Mouse (Mus musculus) neutrophil, adult 5-6 weeks (primary cell): ENCODE results near the gene Elmod2. TPM values are rescaled to one million over a fixed set of nuclear protein-coding genes. Genes with fewer than 3 reads are reported as not detected.
"Not testable (repeated sequence)": the region's sequence is repeated elsewhere in the genome, so short reads cannot be mapped to it uniquely, and the experiment has no call there.

ENCODE experiments used
- ATAC-seq: fragments of 151-379, 151-347 bp; 2 replicates; pipeline ENCODE4 v1.8.0; 2017; ENCODE audit warnings: mild to moderate bottlenecking, moderate TSS enrichment; ENCODE audit not compliant: insufficient number of reproducible peaks, poor library complexity, low FRiP score, severe bottlenecking; ENCODE audit errors: extremely low read depth
- total RNA-seq: library from RNA; stranded (forward); fragments of 200-1000 nt; gene quantifications from 2 replicates; pipeline ENCODE4 v1.2.3, GENCODE M21; 2017

Gene Elmod2
- 36.1 and 36.2 TPM in 2 replicates for total RNA-seq

- ATAC-seq = peak; percentile 100
Measured at GRCm38 (mm10) chr8:83331899-83332697, at the start of gene Elmod2. Gene Elmod2, minus strand, starts transcription at chr8:83332486.

GRCm38 (mm10) chr8:83381016-83381415 lies 48.7 kb upstream of the Elmod2 start:
- ATAC-seq = no peak

- no peak for ATAC-seq
Measured at GRCm38 (mm10) chr8:83380141-83380540, 47.9 kb upstream of the Elmod2 start.

GRCm38 (mm10) chr8:83377231-83377630 lies 44.9 kb upstream of the Elmod2 start:
- ATAC-seq = no peak

- no peak for ATAC-seq
Measured at GRCm38 (mm10) chr8:83363156-83363769, 31.0 kb upstream of the Elmod2 start.

GRCm38 (mm10) chr8:83351315-83351714 lies 19.0 kb upstream of the Elmod2 start:
- ATAC-seq = no peak

GRCm38 (mm10) chr8:83348263-83348662 lies 16.0 kb upstream of the Elmod2 start, which contains the start of gene Mgat4d:
Gene Mgat4d, plus strand, starts transcription at chr8:83348471.
- ATAC-seq = no peak

- ATAC-seq = no peak
Measured at GRCm38 (mm10) chr8:83342693-83343092, 10.4 kb upstream of the Elmod2 start.

- no peak for ATAC-seq
Measured at GRCm38 (mm10) chr8:83342076-83342475, 9.8 kb upstream of the Elmod2 start.

- ATAC-seq = no peak
Measured at GRCm38 (mm10) chr8:83332864-83333263, 578 bp upstream of the Elmod2 start.

GRCm38 (mm10) chr8:83331567-83331898 lies 753 bp downstream of the Elmod2 start:
- ATAC-seq = no peak

GRCm38 (mm10) chr8:83327889-83328288 lies 4.4 kb downstream of the Elmod2 start:
- ATAC-seq = no peak

GRCm38 (mm10) chr8:83323056-83323455 lies 9.2 kb downstream of the Elmod2 start:
- ATAC-seq = no peak

- no peak for ATAC-seq
Measured at GRCm38 (mm10) chr8:83322374-83322773, 9.9 kb downstream of the Elmod2 start.

- no peak for ATAC-seq
Measured at GRCm38 (mm10) chr8:83320543-83320942, 11.7 kb downstream of the Elmod2 start.

GRCm38 (mm10) chr8:83315691-83316090 lies 16.6 kb downstream of the Elmod2 start:
- ATAC-seq = no peak

- ATAC-seq = not testable (repeated sequence)
Measured at GRCm38 (mm10) chr8:83315084-83315483, 17.2 kb downstream of the Elmod2 start.

- ATAC-seq = no peak
Measured at GRCm38 (mm10) chr8:83309836-83310235, 22.4 kb downstream of the Elmod2 start.

GRCm38 (mm10) chr8:83304946-83305345 lies 27.3 kb downstream of the Elmod2 start:
- no peak for ATAC-seq

- no peak for ATAC-seq
Measured at GRCm38 (mm10) chr8:83300135-83300534, 32.2 kb downstream of the Elmod2 start.
